25 mouse cellular contexts compared by ENCODE assay signal in the genomic region with DNA sequence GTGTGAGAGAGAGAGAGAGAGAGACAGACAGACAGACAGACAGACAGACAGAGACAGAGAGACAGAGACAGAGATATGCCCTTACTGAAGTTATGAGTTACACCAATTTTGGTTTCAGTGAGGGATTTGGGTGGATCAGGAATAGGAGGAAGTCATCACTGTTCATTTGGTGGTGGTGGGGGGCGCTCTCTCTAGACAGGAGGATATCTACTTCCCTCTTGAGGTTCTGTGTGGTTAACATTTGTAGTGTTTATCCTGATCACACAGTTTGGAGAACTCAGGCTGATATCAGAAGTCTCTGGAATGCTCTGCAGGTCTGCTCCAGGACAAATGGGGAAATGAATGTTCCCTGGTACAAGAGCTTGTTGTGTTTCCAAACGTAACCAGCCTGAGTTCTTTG.
A peak's percentile ranks its signal among the peaks of the same experiment; 100 is the strongest.
DNase-seq lines count a peak whose midpoint lies in the region; ATAC-seq and TF ChIP-seq lines count a peak whose summit lies in the region.
"Had no signal": no experiment of that assay in that cellular context is flagged by ENCODE, and none has a peak within 500 bp of the region (broad histone marks: within the 10 kb centered on the region; RNA-seq: fewer than 3 reads in every experiment).

No protein-coding gene starts in this region.

- H3K4me2 ChIP-seq in forebrain, postnatal 0 days (ENCODE audit: low read depth), result no peak overlapping the region
- H3K4me2 ChIP-seq in forebrain, embryonic 16.5 days (ENCODE audit: low read length), result no peak overlapping the region
- H3K4me2 ChIP-seq: embryonic facial prominence, embryonic 12.5 days; forebrain, embryonic 13.5 days; forebrain, embryonic 15.5 days had no signal

- TF ChIP-seq EP300 in MEL (IDR thresholded peaks at IDR 0.05; ENCODE audit: low read depth in 1 of 2, low read length in 2 of 2), result no peak

- H3K4me1 ChIP-seq in forebrain, postnatal 0 days (ENCODE audit: insufficient read depth), result no peaks in the 10 kb centered on the region
- H3K4me1 ChIP-seq in forebrain, embryonic 16.5 days (replicated peaks; ENCODE audit: control insufficient read depth, insufficient read depth, low read length), result no peaks in the 10 kb centered on the region
- H3K4me1 ChIP-seq in MEL (ENCODE audit: control insufficient read depth in 1 of 2, insufficient read depth in 2 of 2, low read length in 2 of 2), result no peaks in the 10 kb centered on the region
- H3K4me1 ChIP-seq: embryonic facial prominence, embryonic 10.5 days; embryonic facial prominence, embryonic 12.5 days; forebrain, embryonic 13.5 days; forebrain, embryonic 15.5 days had no signal

- H3K36me3 ChIP-seq in forebrain, postnatal 0 days (ENCODE audit: insufficient read depth), result no peaks in the 10 kb centered on the region
- no peaks in the 10 kb centered on the region for H3K36me3 ChIP-seq in forebrain, embryonic 16.5 days (ENCODE audit: control insufficient read depth, insufficient read depth)
- H3K36me3 ChIP-seq in MEL (ENCODE audit: control insufficient read depth in 1 of 2, insufficient read depth in 2 of 2, low read length in 2 of 2), result no peaks in the 10 kb centered on the region
- H3K36me3 ChIP-seq: embryonic facial prominence, embryonic 10.5 days; embryonic facial prominence, embryonic 12.5 days; forebrain, embryonic 15.5 days; G1E had no signal

- no peaks in the 10 kb centered on the region; the same call in 1 of the 2 replicates for H3K79me2 ChIP-seq in MEL (ENCODE audit: control insufficient read depth, insufficient read depth, low read length, poor library complexity)

- H3K27ac ChIP-seq in forebrain, postnatal 0 days (ENCODE audit: low read depth, low read length), result peak overlapping the region; percentile 11; the same call in 1 of the 2 replicates
- H3K27ac ChIP-seq in forebrain, embryonic 16.5 days (ENCODE audit: low read length), result no peak overlapping the region
- H3K27ac ChIP-seq in MEL (ENCODE audit: control insufficient read depth, low read depth, low read length), result no peak overlapping the region
- H3K27ac ChIP-seq: embryonic facial prominence, embryonic 10.5 days; embryonic facial prominence, embryonic 12.5 days; forebrain, embryonic 13.5 days; forebrain, embryonic 15.5 days had no signal

- WGBS in forebrain, postnatal 0 days, result 79% methylated on average over 2 of the region's 2 CpGs
- 80% methylated on average over 2 of the region's 2 CpGs for WGBS in forebrain, embryonic 16.5 days

- no peak for TF ChIP-seq RAD21 in MEL (IDR thresholded peaks at IDR 0.05; ENCODE audit: low read depth, low read length)

- no peak for TF ChIP-seq CTCF in forebrain, postnatal 0 days (IDR thresholded peaks at IDR 0.05; ENCODE audit: low read depth)
- no peak; a peak in 1 of 6 replicates for TF ChIP-seq CTCF in MEL (IDR thresholded peaks at IDR 0.05 in 2 of 3, conservative IDR thresholded peaks at IDR 0.05 in 1 of 3; ENCODE audit: control insufficient read depth in 1 of 3, insufficient read depth in 1 of 3, low read depth in 2 of 3, low read length in 3 of 3, poor library complexity in 1 of 3, severe bottlenecking in 1 of 3)

- no peak overlapping the region for H3K9ac ChIP-seq in forebrain, postnatal 0 days
- H3K9ac ChIP-seq in forebrain, embryonic 16.5 days (replicated peaks; ENCODE audit: low read depth, low read length), result no peak overlapping the region
- H3K9ac ChIP-seq in MEL (ENCODE audit: control insufficient read depth, low read depth, low read length, poor library complexity, severe bottlenecking), result no peak overlapping the region
- H3K9ac ChIP-seq: embryonic facial prominence, embryonic 12.5 days; forebrain, embryonic 13.5 days; forebrain, embryonic 15.5 days had no signal

- peak; percentile 17 for DNase-seq in forebrain, postnatal 0 days
- peak; percentile 30 for DNase-seq in MEL (ENCODE audit: low read depth, low spot score)
- DNase-seq in T-cell, adult 2 months (ENCODE audit: low spot score), result no peak
- no peak for DNase-seq in right cerebral cortex, postnatal 10 days (ENCODE audit: low spot score in 2 of 2)
- DNase-seq: adrenal gland, adult 8-10 months; adrenal gland, postnatal 14 days; adrenal gland, postnatal 36 days; B cell, adult 2 months; cerebellum, adult 11 months; cerebellum, adult 18-20 months; cerebellum, adult 8-10 months; cerebellum, adult 9-11 months; cerebellum, postnatal 14 days; cerebellum, postnatal 36 days had no signal

- no peak overlapping the region for H3K4me3 ChIP-seq in forebrain, postnatal 0 days (ENCODE audit: low read depth, low read length)
- H3K4me3 ChIP-seq in forebrain, embryonic 16.5 days (replicated peaks; ENCODE audit: low read length), result no peak overlapping the region
- no peak overlapping the region for H3K4me3 ChIP-seq in MEL (ENCODE audit: control insufficient read depth in 1 of 2, insufficient read depth in 1 of 2, low read depth in 2 of 2, low read length in 2 of 2)
- H3K4me3 ChIP-seq: embryonic facial prominence, embryonic 10.5 days; embryonic facial prominence, embryonic 12.5 days; forebrain, embryonic 13.5 days; forebrain, embryonic 15.5 days had no signal

- TF ChIP-seq POLR2A in MEL (IDR thresholded peaks at IDR 0.05; ENCODE audit: control insufficient read depth in 1 of 2, insufficient read depth in 1 of 2, low read depth in 1 of 2, low read length in 2 of 2, poor library complexity in 1 of 2), result no peak

- ATAC-seq in forebrain, postnatal 0 days, result 0 out of 2 replicates have a peak, but pooled peaks have one; percentile 25
- no peak for ATAC-seq in forebrain, embryonic 16.5 days
- peak; percentile 81 for ATAC-seq in common myeloid progenitor, adult 5-6 weeks (replicated peaks; ENCODE audit: low read depth, poor library complexity, severe bottlenecking)
- ATAC-seq in megakaryocyte progenitor cell, adult 5-6 weeks (replicated peaks; ENCODE audit: poor library complexity), result peak; percentile 69
- ATAC-seq: activated CD4-positive, CD25-positive, alpha-beta regulatory T cell, adult 4 months; CD4-positive, CD25-positive, alpha-beta regulatory T cell, adult 4 months; forebrain, embryonic 13.5 days had no signal

- H3K27me3 ChIP-seq in forebrain, postnatal 0 days (ENCODE audit: insufficient read depth, low read length), result no peaks in the 10 kb centered on the region
- no peaks in the 10 kb centered on the region for H3K27me3 ChIP-seq in forebrain, embryonic 16.5 days (replicated peaks; ENCODE audit: control insufficient read depth, insufficient read depth, low read length)
- no peaks in the 10 kb centered on the region for H3K27me3 ChIP-seq in MEL (ENCODE audit: control insufficient read depth in 1 of 2, insufficient read depth in 2 of 2, low read length in 2 of 2)
- H3K27me3 ChIP-seq: CH12.LX; embryonic facial prominence, embryonic 12.5 days; forebrain, embryonic 13.5 days; forebrain, embryonic 15.5 days had no signal

- no peaks in the 10 kb centered on the region for H3K9me3 ChIP-seq in forebrain, postnatal 0 days (ENCODE audit: low read length)
- H3K9me3 ChIP-seq in forebrain, embryonic 16.5 days (ENCODE audit: control insufficient read depth, low read length), result no peaks in the 10 kb centered on the region
- no peaks in the 10 kb centered on the region for H3K9me3 ChIP-seq in MEL (replicated peaks; ENCODE audit: insufficient read depth, low read length)
- H3K9me3 ChIP-seq: embryonic facial prominence, embryonic 10.5 days; embryonic facial prominence, embryonic 12.5 days; forebrain, embryonic 13.5 days; forebrain, embryonic 15.5 days; G1E had no signal

TF ChIP-seq in MEL, 35 proteins besides CTCF, POLR2A, EP300 and RAD21:
- TF ChIP-seq TCF12 (IDR thresholded peaks at IDR 0.05; ENCODE audit: low read depth, low read length) (no peak), NRF1 (IDR thresholded peaks at IDR 0.05; ENCODE audit: insufficient read depth, low read depth, low read length, poor library complexity, severe bottlenecking) (no peak), ETS1 (IDR thresholded peaks at IDR 0.05; ENCODE audit: low read depth, low read length) (no peak), MAX (IDR thresholded peaks at IDR 0.05; ENCODE audit: low read length) (no peak), MYC (IDR thresholded peaks at IDR 0.05; ENCODE audit: low read depth, low read length) (no peak), JUND (IDR thresholded peaks at IDR 0.05; ENCODE audit: low read depth, low read length) (no peak), HCFC1 (IDR thresholded peaks at IDR 0.05; ENCODE audit: low read depth, low read length) (no peak), MAFK (IDR thresholded peaks at IDR 0.05; ENCODE audit: borderline replicate concordance, low read depth, low read length) (no peak), ZMIZ1 (IDR thresholded peaks at IDR 0.05; ENCODE audit: low read depth, low read length) (no peak), ZNF384 (IDR thresholded peaks at IDR 0.05; ENCODE audit: low read depth, low read length) (no peak), ZKSCAN1 (IDR thresholded peaks at IDR 0.05; ENCODE audit: low read depth, low read length) (no peak), POLR2AphosphoS2 (IDR thresholded peaks at IDR 0.05; ENCODE audit: low read length) (no peak), NELFE (IDR thresholded peaks at IDR 0.05; ENCODE audit: low read depth, low read length) (no peak), USF2 (IDR thresholded peaks at IDR 0.05; ENCODE audit: borderline replicate concordance in 1 of 2, insufficient read depth in 1 of 2, low read depth in 1 of 2, low read length in 2 of 2) (no peak), ZC3H11A (IDR thresholded peaks at IDR 0.05; ENCODE audit: low read depth, low read length) (no peak), KAT2A (conservative IDR thresholded peaks at IDR 0.05; ENCODE audit: low read depth, low read length) (no peak), CHD1 (IDR thresholded peaks at IDR 0.05; ENCODE audit: low read depth, low read length) (no peak), CHD2 (IDR thresholded peaks at IDR 0.05; ENCODE audit: low read length) (no peak)

Comparison
In these comparisons a context has a peak if more than half of its experiments do, and no peak if none do; other contexts are left out.
1. DNase-seq: peak in forebrain, postnatal 0 days (single experiment) and MEL (single experiment); none in T-cell, adult 2 months (single experiment) and right cerebral cortex, postnatal 10 days (0 of 2).